Mouse (Mus musculus) MEL (cell line): Measurements from ENCODE around the gene Uqcr11. TPM values are rescaled to one million over a fixed set of nuclear protein-coding genes. Genes with fewer than 3 reads are reported as not detected.

ENCODE experiments used
- DNase-seq: peaks from one replicate; pipeline ENCODE4 v3.0.0; 2011; ENCODE audit warnings: low read depth, low spot score
- H3K27ac ChIP-seq: 2 replicates; pipeline ENCODE4 v1.5.1; 2012; ENCODE audit warnings: low read depth, mild to moderate bottlenecking, control low read depth, low read length, moderate library complexity; ENCODE audit not compliant: control insufficient read depth
- H3K27me3 ChIP-seq, 2 experiments: fragments of 150-350 bp in 1 of 2; sonication (generic) in 1 of 2; 2 replicates each; pipeline ENCODE4 v1.6.1; 2012; ENCODE audit warnings: low read length in 2 of 2, mild to moderate bottlenecking in 2 of 2, improper control_type of control experiment in 1 of 2, moderate library complexity in 1 of 2; ENCODE audit not compliant: insufficient read depth in 2 of 2, control insufficient read depth in 1 of 2
- H3K36me3 ChIP-seq, 2 experiments: 2 replicates each; pipeline ENCODE4 v1.6.1; 2012 to 2014; ENCODE audit warnings: low read length in 2 of 2, improper control_type of control experiment in 1 of 2, inconsistent platforms in 1 of 2, mild to moderate bottlenecking in 1 of 2; ENCODE audit not compliant: insufficient read depth in 2 of 2, control insufficient read depth in 1 of 2
- H3K4me1 ChIP-seq, 2 experiments: fragments of 150-350 bp in 1 of 2; sonication (generic) in 1 of 2; 2 replicates each; pipeline ENCODE4 v1.6.1; 2012; ENCODE audit warnings: low read length in 2 of 2, improper control_type of control experiment in 1 of 2, mild to moderate bottlenecking in 1 of 2; ENCODE audit not compliant: insufficient read depth in 2 of 2, control insufficient read depth in 1 of 2
- H3K4me3 ChIP-seq, 2 experiments: fragments of 150-350 bp in 1 of 2; sonication (generic) in 1 of 2; 2 replicates each; pipeline ENCODE4 v1.5.1; 2012; ENCODE audit warnings: low read depth in 2 of 2, low read length in 2 of 2, mild to moderate bottlenecking in 2 of 2, moderate library complexity in 2 of 2, control low read depth in 1 of 2, improper control_type of control experiment in 1 of 2; ENCODE audit not compliant: control insufficient read depth in 1 of 2, insufficient read depth in 1 of 2
- H3K79me2 ChIP-seq: 2 replicates; pipeline ENCODE4 v1.6.1; 2012; ENCODE audit warnings: mild to moderate bottlenecking, low read length, moderate library complexity; ENCODE audit not compliant: control insufficient read depth, poor library complexity, insufficient read depth
- H3K9ac ChIP-seq: 2 replicates; pipeline ENCODE4 v1.6.1; 2012; ENCODE audit warnings: low read depth, mild to moderate bottlenecking, control low read depth, low read length, moderate library complexity; ENCODE audit not compliant: control insufficient read depth, poor library complexity, severe bottlenecking
- H3K9me3 ChIP-seq: fragments of 150-350 bp; sonication (generic); replicated peaks from 2 replicates; pipeline ENCODE4 v1.6.1; 2012; ENCODE audit warnings: mild to moderate bottlenecking, low read length, improper control_type of control experiment, moderate library complexity; ENCODE audit not compliant: insufficient read depth
- BHLHE40 ChIP-seq: IDR thresholded peaks from 2 replicates; pipeline ENCODE4 v1.6.1; 2012; ENCODE audit warnings: low read depth, mild to moderate bottlenecking, inconsistent platforms, low read length, improper control_type of control experiment, borderline replicate concordance
- CHD1 ChIP-seq: IDR thresholded peaks from 2 replicates; pipeline ENCODE4 v1.6.1; 2012; ENCODE audit warnings: low read depth, mild to moderate bottlenecking, inconsistent platforms, low read length, improper control_type of control experiment
- CHD2 ChIP-seq: IDR thresholded peaks from 2 replicates; pipeline ENCODE4 v1.6.1; 2011; ENCODE audit warnings: low read length, improper control_type of control experiment
- E2F4 ChIP-seq: IDR thresholded peaks from 2 replicates; pipeline ENCODE4 v1.6.1; 2011; ENCODE audit warnings: low read depth, low read length, improper control_type of control experiment, borderline replicate concordance
- ELF1 ChIP-seq: IDR thresholded peaks from 2 replicates; pipeline ENCODE4 v1.6.1; 2014; ENCODE audit warnings: low read depth, mild to moderate bottlenecking, inconsistent platforms, low read length, improper control_type of control experiment, moderate library complexity
- EP300 ChIP-seq, 2 experiments: IDR thresholded peaks; 2 replicates each; pipeline ENCODE4 v1.6.1; 2011; ENCODE audit warnings: improper control_type of control experiment in 2 of 2, low read length in 2 of 2, low read depth in 1 of 2, mild to moderate bottlenecking in 1 of 2
- ETS1 ChIP-seq: IDR thresholded peaks from 2 replicates; pipeline ENCODE4 v1.6.1; 2012; ENCODE audit warnings: low read depth, mild to moderate bottlenecking, inconsistent platforms, low read length, improper control_type of control experiment, moderate library complexity
- GABPA ChIP-seq: IDR thresholded peaks from 2 replicates; pipeline ENCODE4 v1.6.1; 2012; ENCODE audit warnings: low read depth, mild to moderate bottlenecking, inconsistent platforms, low read length, improper control_type of control experiment, moderate library complexity
- JUND ChIP-seq: IDR thresholded peaks from 2 replicates; pipeline ENCODE4 v1.6.1; 2011; ENCODE audit warnings: low read depth, mild to moderate bottlenecking, improper control_type of control experiment, low read length
- KAT2A ChIP-seq: conservative IDR thresholded peaks from 2 replicates; pipeline ENCODE4 v1.6.1; 2012; ENCODE audit warnings: low read depth, low read length, improper control_type of control experiment, inconsistent platforms
- MAFK ChIP-seq: IDR thresholded peaks from 2 replicates; pipeline ENCODE4 v1.6.1; 2011; ENCODE audit warnings: low read depth, mild to moderate bottlenecking, low read length, improper control_type of control experiment, borderline replicate concordance
- MAX ChIP-seq: IDR thresholded peaks from 2 replicates; pipeline ENCODE4 v1.6.1; 2011; ENCODE audit warnings: low read length, improper control_type of control experiment
- MAZ ChIP-seq: IDR thresholded peaks from 2 replicates; pipeline ENCODE4 v1.6.1; 2012; ENCODE audit warnings: low read depth, mild to moderate bottlenecking, inconsistent platforms, low read length, improper control_type of control experiment
- MEF2A ChIP-seq: IDR thresholded peaks from 2 replicates; pipeline ENCODE4 v1.6.1; 2014; ENCODE audit warnings: low read depth, mild to moderate bottlenecking, inconsistent platforms, low read length, improper control_type of control experiment; ENCODE audit not compliant: poor library complexity, insufficient replicate concordance, severe bottlenecking; ENCODE audit errors: extremely low read depth
- MXI1 ChIP-seq: IDR thresholded peaks from 2 replicates; pipeline ENCODE4 v1.6.1; 2011; ENCODE audit warnings: mild to moderate bottlenecking, low read depth, low read length, improper control_type of control experiment
- NELFE ChIP-seq: IDR thresholded peaks from 2 replicates; pipeline ENCODE4 v1.6.1; 2011; ENCODE audit warnings: low read depth, low read length, improper control_type of control experiment
- NRF1 ChIP-seq: IDR thresholded peaks from 2 replicates; pipeline ENCODE4 v1.6.1; 2014; ENCODE audit warnings: low read depth, mild to moderate bottlenecking, inconsistent platforms, low read length, improper control_type of control experiment, moderate library complexity; ENCODE audit not compliant: poor library complexity, insufficient read depth, severe bottlenecking
- POLR2A ChIP-seq, 2 experiments: IDR thresholded peaks; 2 replicates each; pipeline ENCODE4 v1.6.1; 2011 to 2012; ENCODE audit warnings: low read length in 2 of 2, mild to moderate bottlenecking in 2 of 2, control low read depth in 1 of 2, improper control_type of control experiment in 1 of 2, low read depth in 1 of 2, moderate library complexity in 1 of 2; ENCODE audit not compliant: control insufficient read depth in 1 of 2, insufficient read depth in 1 of 2, poor library complexity in 1 of 2
- POLR2AphosphoS2 ChIP-seq: IDR thresholded peaks from 2 replicates; pipeline ENCODE4 v1.6.1; 2011; ENCODE audit warnings: low read length, improper control_type of control experiment
- TAL1 ChIP-seq: IDR thresholded peaks from 2 replicates; pipeline ENCODE4 v1.6.1; 2012; ENCODE audit warnings: mild to moderate bottlenecking, inconsistent platforms, low read length, moderate library complexity, mixed read lengths
- TCF12 ChIP-seq: IDR thresholded peaks from 2 replicates; pipeline ENCODE4 v1.6.1; 2014; ENCODE audit warnings: low read depth, mild to moderate bottlenecking, inconsistent platforms, low read length, improper control_type of control experiment, moderate library complexity
- UBTF ChIP-seq: IDR thresholded peaks from 2 replicates; pipeline ENCODE4 v1.6.1; 2012; ENCODE audit warnings: low read depth, mild to moderate bottlenecking, inconsistent platforms, low read length, improper control_type of control experiment, moderate library complexity, borderline replicate concordance; ENCODE audit not compliant: insufficient read depth
- ZC3H11A ChIP-seq: IDR thresholded peaks from 2 replicates; pipeline ENCODE4 v1.6.1; 2012; ENCODE audit warnings: low read depth, mild to moderate bottlenecking, inconsistent platforms, low read length, improper control_type of control experiment
- ZKSCAN1 ChIP-seq: IDR thresholded peaks from 2 replicates; pipeline ENCODE4 v1.6.1; 2012; ENCODE audit warnings: low read depth, mild to moderate bottlenecking, inconsistent platforms, low read length, improper control_type of control experiment, moderate library complexity
- ZMIZ1 ChIP-seq: IDR thresholded peaks from 2 replicates; pipeline ENCODE4 v1.6.1; 2012; ENCODE audit warnings: low read depth, mild to moderate bottlenecking, inconsistent platforms, low read length, improper control_type of control experiment, moderate library complexity
- ZNF384 ChIP-seq: IDR thresholded peaks from 2 replicates; pipeline ENCODE4 v1.6.1; 2012; ENCODE audit warnings: low read depth, mild to moderate bottlenecking, inconsistent platforms, low read length, improper control_type of control experiment
- polyA plus RNA-seq, 2 experiments: library from polyadenylated mRNA; stranded (reverse) in 1 of 2; unstranded in 1 of 2; fragments of >175 nt in 1 of 2; fragments of >200 nt in 1 of 2; gene quantifications; 2 replicates each; pipeline versions ENCODE4 v1.2.1 to v1.2.4; 2012; ENCODE audit warnings: low replicate concordance in 2 of 2, low read depth in 1 of 2; ENCODE audit not compliant: insufficient read length in 2 of 2, insufficient read depth in 1 of 2, missing spikeins in 1 of 2
- total RNA-seq: library from RNA; depleted of rRNA; stranded (reverse); fragments of 300-350 nt; gene quantifications from 2 replicates; pipeline ENCODE4 v1.2.3, GENCODE M21; 2012

The Uqcr11 gene
- total and polyA plus RNA-seq, 3 experiments: 481 to 935 TPM; not detected in 1

GRCm38 (mm10) chr10:80356737-80357136 is 49.9 kb downstream of the Uqcr11 start:
- no peak for DNase-seq
- no peaks in the 10 kb centered on the region for H3K79me2 ChIP-seq
- no peak overlapping the region for H3K27ac ChIP-seq
- no peak overlapping the region for H3K9ac ChIP-seq
- H3K4me1 ChIP-seq: peaks cover 14 to 19% of the 10 kb centered on the region in 2 experiments
- H3K36me3 ChIP-seq: peaks cover 0 to 10% of the 10 kb centered on the region in 2 experiments; a peak in 2 of 4 replicates
- H3K27me3 ChIP-seq: no peaks in the 10 kb centered on the region
- H3K4me3 ChIP-seq: no peak overlapping the region
- TF ChIP-seq CHD2: no peak
- no peak for TF ChIP-seq MAX
- no peak for TF ChIP-seq MAZ
- no peak for TF ChIP-seq TCF12
- no peak for TF ChIP-seq UBTF
- TF ChIP-seq E2F4: no peak
- TF ChIP-seq CHD1: no peak
- no peak for TF ChIP-seq ZNF384
- TF ChIP-seq ELF1: no peak
- TF ChIP-seq POLR2AphosphoS2: no peak
- TF ChIP-seq KAT2A: no peak
- TF ChIP-seq NELFE: no peak
- TF ChIP-seq NRF1: no peak
- TF ChIP-seq MEF2A: no peak
- no peak for TF ChIP-seq MXI1
- no peak for TF ChIP-seq ZKSCAN1
- TF ChIP-seq JUND: no peak
- TF ChIP-seq ZC3H11A: no peak
- no peak for TF ChIP-seq BHLHE40
- no peaks in the 10 kb centered on the region for H3K9me3 ChIP-seq

- H3K4me1 ChIP-seq: peaks cover 14 to 21% of the 10 kb centered on the region in 2 experiments
- H3K79me2 ChIP-seq: no peaks in the 10 kb centered on the region
- no peaks in the 10 kb centered on the region for H3K27me3 ChIP-seq
- no peaks in the 10 kb centered on the region for H3K9me3 ChIP-seq
- H3K4me3 ChIP-seq: no peak within 1 kb of the TSS
- DNase-seq: no peak
- no peak within 1 kb of the TSS for H3K9ac ChIP-seq
- TF ChIP-seq ELF1 (no peak), KAT2A (no peak), CHD1 (no peak), JUND (no peak), TCF12 (no peak), MXI1 (no peak), GABPA (no peak), EP300 (IDR thresholded peaks at IDR 0.05; ENCODE audit: low read depth in 1 of 2, low read length in 2 of 2) (no peak), BHLHE40 (no peak), TAL1 (no peak), E2F4 (no peak), ETS1 (no peak), POLR2A (IDR thresholded peaks at IDR 0.05; ENCODE audit: control insufficient read depth in 1 of 2, insufficient read depth in 1 of 2, low read depth in 1 of 2, low read length in 2 of 2, poor library complexity in 1 of 2) (no peak), ZMIZ1 (no peak), UBTF (no peak), MAX (no peak), ZC3H11A (no peak), MAFK (no peak)
- peaks cover 0 to 10% of the 10 kb centered on the region in 2 experiments; a peak in 2 of 4 replicates for H3K36me3 ChIP-seq
- no peak within 1 kb of the TSS for H3K27ac ChIP-seq
Observed at GRCm38 (mm10) chr10:80356001-80356682, 50.5 kb downstream of the Uqcr11 start, which contains the start of gene Plk5. TSS of gene Plk5 (plus strand) at chr10:80356459.
